Mouse (Mus musculus) urinary bladder, postnatal 4 days (tissue): ENCODE measurements around the gene Fads2.

ENCODE experiments used
- DNase-seq, 2 experiments: peaks; one replicate each; pipeline ENCODE4 v3.0.0; 2021 to 2022; ENCODE audit warnings: low spot score in 2 of 2

Gene Fads2

DNA sequence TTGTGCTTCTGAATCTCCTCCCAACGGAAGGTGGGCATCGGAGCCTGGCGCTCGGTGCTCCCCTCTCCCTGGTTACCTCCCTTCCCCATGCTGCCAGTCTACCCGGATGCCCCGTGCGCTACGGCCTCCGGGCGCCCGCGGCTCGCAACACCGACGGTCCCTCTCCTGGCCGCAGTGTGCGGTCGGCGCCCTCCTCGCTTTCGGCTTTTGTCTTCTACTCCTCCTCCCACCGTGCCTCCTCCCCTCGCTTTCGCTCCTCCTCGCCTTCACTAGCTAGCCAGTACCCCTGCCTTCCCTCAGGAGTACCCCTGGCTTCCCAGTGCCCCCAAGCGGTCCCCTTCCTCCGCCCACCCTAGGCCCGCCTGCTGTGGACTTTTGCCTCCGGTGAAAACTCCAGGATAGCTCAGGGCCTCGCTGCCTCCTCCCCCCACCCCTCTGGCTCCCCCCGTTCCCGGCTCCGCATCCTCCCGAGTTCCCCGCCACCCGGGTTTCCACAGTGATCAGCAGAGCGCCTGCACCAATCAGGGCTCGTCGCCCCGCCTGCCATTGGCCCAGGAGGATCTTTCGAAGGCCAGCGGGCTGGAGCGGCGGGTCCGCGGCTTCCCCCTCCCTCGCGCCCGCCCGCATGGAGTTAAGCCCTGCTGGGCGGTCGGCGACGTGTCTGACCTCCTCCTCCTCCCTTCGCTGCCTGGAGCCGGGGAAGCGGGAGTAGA is at the start of gene Fads2:
TSS of gene Fads2 (minus strand) at position 406 of the 713 bp plus-strand sequence.
- DNase-seq = peak; percentile 94 to 95

DNA sequence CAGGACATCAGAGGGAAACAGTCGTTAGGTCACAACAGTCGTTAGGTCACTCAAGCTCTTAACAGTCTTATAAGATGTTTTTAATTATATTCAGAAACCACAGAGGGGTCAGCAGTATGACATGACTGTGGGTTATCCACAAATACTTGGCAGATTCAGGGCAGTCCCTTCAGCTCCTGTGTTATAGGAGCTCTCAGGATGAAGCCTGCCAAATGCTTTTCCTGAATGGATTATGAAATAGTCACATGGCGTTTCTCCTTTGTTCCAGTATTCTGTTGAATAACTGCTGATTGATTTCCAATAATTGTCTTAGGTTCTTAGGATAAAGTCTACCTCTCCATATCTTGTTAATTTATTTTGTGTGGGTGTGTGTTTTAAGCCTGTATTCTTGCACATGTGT is 47.6 kb upstream of the Fads2 start:
- DNase-seq = no peak

DNA sequence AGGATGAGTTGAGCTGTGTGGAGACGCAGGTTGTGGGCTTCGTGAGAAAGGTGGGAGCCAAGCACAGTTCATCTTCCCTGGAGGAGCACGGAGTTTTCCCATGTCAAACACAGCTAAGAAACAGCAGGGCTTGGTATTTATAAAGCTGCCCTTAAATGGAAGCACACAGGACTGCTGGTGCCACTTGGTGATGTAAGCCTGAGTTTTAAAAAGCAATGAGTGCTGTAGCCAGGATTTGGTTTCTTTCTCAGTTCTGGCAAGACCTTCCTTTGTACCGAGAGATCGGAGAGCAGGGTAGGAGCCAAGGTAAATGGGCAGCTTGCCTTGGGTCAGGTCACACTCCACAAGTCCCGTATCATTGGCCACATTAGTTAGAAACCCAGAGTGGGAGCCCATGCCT is 47.0 kb upstream of the Fads2 start:
- no peak for DNase-seq

DNA sequence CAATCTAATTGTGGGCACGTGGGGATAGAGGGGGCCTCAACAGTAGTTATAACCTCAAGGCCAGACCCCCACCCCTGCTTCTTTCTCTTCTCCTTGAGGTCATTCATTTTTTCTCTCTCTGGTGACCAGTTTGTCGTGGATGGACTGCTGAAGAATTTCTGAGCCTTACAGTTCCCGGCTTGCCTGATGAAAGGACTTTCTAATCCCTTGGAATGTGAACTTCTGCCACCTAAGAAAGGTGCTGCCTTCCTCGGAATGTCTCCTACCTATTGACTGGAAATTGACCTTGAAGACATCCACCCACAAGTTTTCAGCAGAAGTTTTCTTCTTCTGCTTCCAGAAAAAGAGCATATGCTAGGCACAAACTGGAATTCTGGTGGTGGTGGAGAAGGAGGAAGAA is 42.9 kb upstream of the Fads2 start:
- DNase-seq = no peak

DNA sequence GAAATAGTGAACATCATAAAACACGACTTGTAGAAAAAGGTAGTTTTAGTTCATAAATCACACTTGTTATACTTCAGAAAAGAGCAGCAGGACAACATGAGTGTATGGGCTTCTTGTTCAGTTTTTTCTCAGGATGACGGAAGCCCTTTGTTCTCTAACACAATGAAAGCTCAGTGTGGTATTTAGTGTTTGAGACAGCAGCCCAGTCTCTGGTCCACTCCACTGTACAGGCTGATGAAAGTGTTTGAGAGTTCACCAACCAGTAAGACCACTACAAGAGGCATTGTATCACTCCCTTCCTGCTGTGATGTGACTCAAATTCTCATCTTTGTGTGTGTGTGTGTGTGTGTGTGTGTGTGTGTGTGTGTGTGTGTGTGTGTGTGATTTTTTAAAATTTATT is 42.1 kb upstream of the Fads2 start:
- DNase-seq = no peak

- no peak for DNase-seq
Observed at GRCm38 (mm10) chr19:10139736-10140135, 38.2 kb upstream of the Fads2 start.

DNA sequence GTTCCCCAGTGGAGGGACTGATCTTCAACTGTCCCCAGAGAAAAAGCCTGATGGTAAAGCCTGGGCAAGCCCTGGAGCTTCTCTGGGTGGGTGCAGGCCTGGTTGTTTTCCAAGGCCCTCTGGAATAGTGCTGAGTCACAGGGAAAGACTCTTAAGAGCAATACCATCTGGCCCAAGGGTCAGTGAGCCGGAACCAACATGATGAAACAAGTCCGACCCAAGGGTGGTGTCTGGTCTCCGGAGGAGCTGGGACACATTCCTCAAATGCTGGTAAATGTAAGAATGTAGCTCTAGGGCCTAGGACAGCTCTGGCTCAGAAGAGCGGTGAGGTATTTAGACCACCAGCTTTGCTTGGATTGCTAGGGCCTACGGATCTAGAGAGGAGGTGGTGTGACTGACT is 35.9 kb upstream of the Fads2 start:
- no peak for DNase-seq

GRCm38 (mm10) chr19:10134692-10135091 is 33.1 kb upstream of the Fads2 start:
- DNase-seq = peak; percentile 75 to 77

GRCm38 (mm10) chr19:10129547-10129946 is 28.0 kb upstream of the Fads2 start:
- DNase-seq = peak in 1 of 2 experiments; percentile 10

GRCm38 (mm10) chr19:10126479-10127250 is 25.1 kb upstream of the Fads2 start:
- DNase-seq = peak in 1 of 2 experiments; percentile 9

GRCm38 (mm10) chr19:10123892-10124634 is 22.5 kb upstream of the Fads2 start:
- DNase-seq = no peak

DNA sequence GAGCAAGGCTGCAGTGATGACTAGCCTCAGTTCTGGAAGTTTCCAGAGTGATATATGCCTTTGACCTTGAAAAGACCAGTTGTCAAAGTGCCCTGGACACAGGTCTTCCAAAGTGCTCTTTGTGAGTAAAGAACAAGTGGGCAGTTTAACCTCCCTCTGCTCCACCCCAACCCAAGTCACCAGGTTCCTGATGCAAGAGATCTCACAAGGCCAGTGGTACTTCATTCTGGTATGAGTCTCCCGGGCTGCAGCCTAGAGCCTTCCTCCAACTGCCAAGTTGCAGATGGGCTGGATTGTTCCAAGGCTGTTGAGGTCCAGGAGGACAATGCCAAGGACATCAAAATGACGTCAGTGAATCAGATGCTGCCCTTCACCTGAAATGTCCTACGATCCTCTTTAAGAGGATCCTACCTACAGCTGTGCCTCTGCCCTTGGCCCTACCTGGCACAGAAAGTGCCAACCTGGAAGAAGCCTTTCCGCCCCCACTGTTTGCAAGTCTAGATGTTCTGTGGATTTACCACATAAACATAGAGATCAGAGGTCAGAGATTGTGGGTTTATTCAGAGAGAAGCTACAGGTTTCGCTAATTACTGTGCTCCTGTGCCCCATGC is 20.6 kb upstream of the Fads2 start:
- DNase-seq = no peak

DNA sequence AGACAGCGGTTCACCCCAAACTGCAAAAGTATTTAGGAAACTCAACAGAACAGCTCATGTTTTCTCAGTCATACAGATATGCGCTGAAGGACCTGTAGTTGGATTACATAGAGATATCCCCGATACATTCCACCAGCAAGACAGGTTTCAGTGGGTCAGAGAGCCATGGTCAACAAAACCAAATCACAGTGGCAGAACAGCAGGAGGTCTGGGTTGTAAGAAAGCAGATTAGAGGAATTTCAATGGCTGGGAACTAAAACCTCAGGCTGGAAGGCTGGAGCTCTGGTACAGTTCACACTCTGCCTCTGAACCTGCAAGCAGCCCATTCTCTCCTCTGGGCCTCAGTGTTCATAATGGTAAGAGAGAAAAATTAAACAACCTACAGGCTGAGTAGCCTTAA is 15.1 kb upstream of the Fads2 start:
- no peak for DNase-seq

- no peak for DNase-seq
Observed at GRCm38 (mm10) chr19:10115373-10116158, 14.0 kb upstream of the Fads2 start.

- DNase-seq = no peak
Observed at GRCm38 (mm10) chr19:10112956-10113355, 11.4 kb upstream of the Fads2 start.

DNA sequence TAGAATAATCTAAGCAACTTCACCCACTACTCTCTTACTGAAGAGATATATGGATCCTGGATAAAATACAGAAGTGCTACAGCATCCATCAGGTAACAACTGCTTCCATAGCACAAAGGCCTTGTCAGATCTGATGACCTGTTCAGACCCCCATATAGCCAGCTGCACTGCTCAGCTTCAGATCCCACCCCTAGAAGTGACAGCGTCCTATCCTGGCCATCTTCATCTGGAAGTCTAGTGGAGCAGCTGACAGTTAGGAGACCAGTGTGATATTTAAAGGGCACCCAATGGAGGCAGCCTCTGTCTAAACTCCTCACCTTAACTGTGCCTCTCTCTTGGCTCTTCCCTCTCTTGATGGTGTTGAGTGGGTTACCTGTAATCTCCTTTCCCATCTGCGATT is 7.1 kb upstream of the Fads2 start:
- no peak for DNase-seq

DNA sequence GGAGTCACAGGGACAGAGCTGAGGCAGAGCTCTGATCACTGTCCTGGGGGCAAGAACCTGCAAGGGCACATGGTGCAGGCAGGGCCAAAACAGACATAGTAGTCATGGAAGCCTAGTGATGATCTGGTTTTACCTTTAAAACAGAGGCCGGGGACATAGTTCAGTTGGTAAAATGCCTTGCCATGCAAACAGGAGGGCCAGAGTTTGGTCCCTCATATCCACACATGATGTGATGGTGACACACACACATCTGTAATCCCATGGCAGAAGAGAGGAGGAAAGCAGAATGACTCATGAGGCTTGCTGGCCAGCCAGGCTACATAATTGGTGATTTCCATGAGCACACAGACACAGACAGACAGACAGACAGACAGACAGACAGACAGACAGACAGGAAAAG is 6.6 kb upstream of the Fads2 start:
- no peak for DNase-seq

- DNase-seq = no peak
Observed at GRCm38 (mm10) chr19:10107051-10107611, 5.6 kb upstream of the Fads2 start.

- DNase-seq = no peak
Observed at GRCm38 (mm10) chr19:10106634-10107033, 5.1 kb upstream of the Fads2 start.

- DNase-seq = no peak
Observed at GRCm38 (mm10) chr19:10105034-10105493, 3.5 kb upstream of the Fads2 start.

GRCm38 (mm10) chr19:10104234-10104633 is 2.7 kb upstream of the Fads2 start:
- DNase-seq = no peak
